In genomic region chr11:96322738-96323137, GRCm38 (mm10) we compare ENCODE assay signal across 18 mouse cellular contexts. TPM values are rescaled to one million over a fixed set of nuclear protein-coding genes. Genes with fewer than 3 reads are reported as not detected.
DNase-seq lines count a peak whose midpoint lies in the region; ATAC-seq lines count a peak whose summit lies in the region.
"Had no signal": no experiment of that assay in that cellular context is flagged by ENCODE, and none has a peak within 500 bp of the region (broad histone marks: within the 10 kb centered on the region; RNA-seq: fewer than 3 reads in every experiment).

No protein-coding gene starts in this region.

- peak overlapping the region; percentile 99 for H3K9ac ChIP-seq in kidney, embryonic 14.5 days (ENCODE audit: low read depth, low read length)
- peak overlapping the region; percentile 100 for H3K9ac ChIP-seq in neural tube, embryonic 11.5 days (ENCODE audit: low read length)
- peak overlapping the region; percentile 100 for H3K9ac ChIP-seq in neural tube, embryonic 12.5 days
- H3K9ac ChIP-seq: heart, embryonic 12.5 days had no signal

- WGBS in kidney, embryonic 14.5 days: 5% methylated on average over 6 of the region's 6 CpGs
- 3% methylated on average over 6 of the region's 6 CpGs for WGBS in neural tube, embryonic 11.5 days
- WGBS in neural tube, embryonic 12.5 days: 4% methylated on average over 6 of the region's 6 CpGs

- H3K27ac ChIP-seq in kidney, embryonic 14.5 days (ENCODE audit: low read depth, low read length): peak overlapping the region; percentile 100
- peak overlapping the region; percentile 100 for H3K27ac ChIP-seq in neural tube, embryonic 11.5 days (ENCODE audit: low read depth, low read length)
- peak overlapping the region; percentile 100 for H3K27ac ChIP-seq in neural tube, embryonic 12.5 days

- no peaks in the 10 kb centered on the region for H3K27me3 ChIP-seq in kidney, embryonic 14.5 days (ENCODE audit: control insufficient read depth, insufficient read depth, low read length)
- no peaks in the 10 kb centered on the region for H3K27me3 ChIP-seq in neural tube, embryonic 11.5 days (ENCODE audit: control insufficient read depth, insufficient read depth, low read length)
- no peaks in the 10 kb centered on the region for H3K27me3 ChIP-seq in neural tube, embryonic 12.5 days (replicated peaks)

- peaks cover 26% of the 10 kb centered on the region for H3K36me3 ChIP-seq in kidney, embryonic 14.5 days (ENCODE audit: control insufficient read depth, insufficient read depth, low read length)
- peaks cover 2% of the 10 kb centered on the region; the same call in 1 of the 2 replicates for H3K36me3 ChIP-seq in neural tube, embryonic 11.5 days (ENCODE audit: control insufficient read depth, insufficient read depth, low read length)
- peaks cover 16% of the 10 kb centered on the region; the same call in 1 of the 2 replicates for H3K36me3 ChIP-seq in neural tube, embryonic 12.5 days
- H3K36me3 ChIP-seq: heart, embryonic 12.5 days had no signal

- peak overlapping the region; percentile 95 for H3K4me2 ChIP-seq in kidney, embryonic 14.5 days (replicated peaks; ENCODE audit: low read depth, low read length)
- peak overlapping the region; percentile 100 for H3K4me2 ChIP-seq in neural tube, embryonic 11.5 days (ENCODE audit: low read depth)
- peak overlapping the region; percentile 100 for H3K4me2 ChIP-seq in neural tube, embryonic 12.5 days (replicated peaks)
- H3K4me2 ChIP-seq: heart, embryonic 12.5 days had no signal

- peak overlapping the region; percentile 53 for H3K4me3 ChIP-seq in kidney, embryonic 14.5 days (ENCODE audit: low read length)
- H3K4me3 ChIP-seq in neural tube, embryonic 11.5 days (ENCODE audit: low read depth, low read length): peak overlapping the region; percentile 96
- H3K4me3 ChIP-seq in neural tube, embryonic 12.5 days: peak overlapping the region; percentile 65
- H3K4me3 ChIP-seq: heart, embryonic 12.5 days had no signal

- no peak for DNase-seq in kidney, adult 11 months
- DNase-seq in neural tube, embryonic 11.5 days (ENCODE audit: low spot score): peak; percentile 65
- no peak for DNase-seq in neural tube, embryonic 10.5 days (ENCODE audit: extremely low spot score, low spot score)
- no peak for DNase-seq in right cerebral cortex, postnatal 14 days
- DNase-seq in spleen, postnatal 14 days (ENCODE audit: low spot score in 2 of 2): no peak
- no peak for DNase-seq in left cerebral cortex, postnatal 4 days
- DNase-seq: adrenal gland, adult 2 months; cerebellum, adult 8-10 months; embryo, embryonic 11 days; gastrocnemius, postnatal 25 days; kidney, adult 18-20 months; right cerebral cortex, postnatal 4 days had no signal

- no peaks in the 10 kb centered on the region for H3K9me3 ChIP-seq in kidney, embryonic 14.5 days (ENCODE audit: control insufficient read depth, low read length)
- no peaks in the 10 kb centered on the region for H3K9me3 ChIP-seq in neural tube, embryonic 11.5 days (ENCODE audit: control insufficient read depth, low read length)
- no peaks in the 10 kb centered on the region for H3K9me3 ChIP-seq in neural tube, embryonic 12.5 days
- H3K9me3 ChIP-seq: heart, embryonic 12.5 days had no signal

- ATAC-seq in kidney, embryonic 14.5 days (ENCODE audit: low FRiP score, low TSS enrichment): no peak
- no peak for ATAC-seq in neural tube, embryonic 11.5 days (ENCODE audit: insufficient read depth, low FRiP score, low TSS enrichment)
- no peak for ATAC-seq in neural tube, embryonic 12.5 days (ENCODE audit: low FRiP score, low read depth)

- intact Hi-C loops in left cerebral cortex, postnatal 4 days (cut with DNase I): no loop called here

- H3K4me1 ChIP-seq in kidney, embryonic 14.5 days (ENCODE audit: control insufficient read depth, insufficient read depth, low read length): peaks cover 74% of the 10 kb centered on the region
- H3K4me1 ChIP-seq in neural tube, embryonic 11.5 days (ENCODE audit: control insufficient read depth, insufficient read depth, low read length): peaks cover 35% of the 10 kb centered on the region
- peaks cover 62% of the 10 kb centered on the region for H3K4me1 ChIP-seq in neural tube, embryonic 12.5 days

RNA-seq across cellular contexts. Expression of gene Hoxb3, which starts 0.4 kb away (rescaled TPM):
- 8.2 and 8.6 TPM in 2 replicates for polyA plus RNA-seq in kidney, embryonic 14.5 days (2014; fragmentation: Nextera tagmentation; extraction: Ambion mirVana)
- polyA plus RNA-seq in neural tube, embryonic 11.5 days (2014; fragmentation: Nextera tagmentation; extraction: Ambion mirVana): 10.3 and 14.2 TPM in 2 replicates
- polyA plus RNA-seq in neural tube, embryonic 12.5 days (2016; fragmentation: Nextera tagmentation; extraction: Ambion mirVana): 21.2 and 26.5 TPM in 2 replicates
- total RNA-seq in left cerebral cortex, postnatal 4 days (2021): not detected
- total RNA-seq: layer of hippocampus, postnatal 10 days; left cerebral cortex, postnatal 36 days had no signal

RNA-seq across cellular contexts. Expression of gene Hoxb4, which starts 4.7 kb away (rescaled TPM):
- 4.2 and 8.6 TPM in 2 replicates for polyA plus RNA-seq in kidney, embryonic 14.5 days (2014; fragmentation: Nextera tagmentation; extraction: Ambion mirVana)
- polyA plus RNA-seq in neural tube, embryonic 11.5 days (2014; fragmentation: Nextera tagmentation; extraction: Ambion mirVana): 3.1 and 3.8 TPM in 2 replicates
- 10.2 and 15.1 TPM in 2 replicates for polyA plus RNA-seq in neural tube, embryonic 12.5 days (2016; fragmentation: Nextera tagmentation; extraction: Ambion mirVana)
- not detected for total RNA-seq in left cerebral cortex, postnatal 4 days (2021)
- total RNA-seq: layer of hippocampus, postnatal 10 days; left cerebral cortex, postnatal 36 days had no signal

RNA-seq across cellular contexts. Expression of gene Hoxb5, which starts 19.6 kb away (rescaled TPM):
- polyA plus RNA-seq in kidney, embryonic 14.5 days (2014; fragmentation: Nextera tagmentation; extraction: Ambion mirVana): 22.1 and 24.3 TPM in 2 replicates
- 49.0 and 49.1 TPM in 2 replicates for polyA plus RNA-seq in neural tube, embryonic 11.5 days (2014; fragmentation: Nextera tagmentation; extraction: Ambion mirVana)
- polyA plus RNA-seq in neural tube, embryonic 12.5 days (2016; fragmentation: Nextera tagmentation; extraction: Ambion mirVana): 79.2 and 94.7 TPM in 2 replicates
- total RNA-seq in left cerebral cortex, postnatal 4 days (2021): not detected
- total RNA-seq: layer of hippocampus, postnatal 10 days; left cerebral cortex, postnatal 36 days; monocyte, adult 5-6 weeks had no signal

RNA-seq across cellular contexts. Expression of gene Hoxb2, which starts 27.6 kb away (rescaled TPM):
- 49.9 and 67.2 TPM in 2 replicates for polyA plus RNA-seq in kidney, embryonic 14.5 days (2014; fragmentation: Nextera tagmentation; extraction: Ambion mirVana)
- polyA plus RNA-seq in neural tube, embryonic 11.5 days (2014; fragmentation: Nextera tagmentation; extraction: Ambion mirVana): 88.2 and 89.0 TPM in 2 replicates
- 109 and 119 TPM in 2 replicates for polyA plus RNA-seq in neural tube, embryonic 12.5 days (2016; fragmentation: Nextera tagmentation; extraction: Ambion mirVana)
- total RNA-seq in left cerebral cortex, postnatal 4 days (2021): not detected
- total RNA-seq: layer of hippocampus, postnatal 10 days; left cerebral cortex, postnatal 36 days; monocyte, adult 5-6 weeks had no signal

RNA-seq across cellular contexts. Expression of gene Hoxb6, which starts 30.5 kb away (rescaled TPM):
- polyA plus RNA-seq in kidney, embryonic 14.5 days (2014; fragmentation: Nextera tagmentation; extraction: Ambion mirVana): 44.1 and 53.1 TPM in 2 replicates
- 81.4 and 87.2 TPM in 2 replicates for polyA plus RNA-seq in neural tube, embryonic 11.5 days (2014; fragmentation: Nextera tagmentation; extraction: Ambion mirVana)
- polyA plus RNA-seq in neural tube, embryonic 12.5 days (2016; fragmentation: Nextera tagmentation; extraction: Ambion mirVana): 145 and 151 TPM in 2 replicates
- total RNA-seq in left cerebral cortex, postnatal 4 days (2021): not detected
- total RNA-seq: layer of hippocampus, postnatal 10 days; left cerebral cortex, postnatal 36 days; monocyte, adult 5-6 weeks had no signal
- polyA plus RNA-seq: heart, embryonic 12.5 days had no signal
